In genomic region chr1:155383319-155384302, GRCm38 (mm10) we compare ENCODE assay signal across 21 mouse cellular contexts. TPM values are rescaled to one million over a fixed set of nuclear protein-coding genes. Genes with fewer than 3 reads are reported as not detected.
DNase-seq lines count a peak whose midpoint lies in the region; ATAC-seq and TF ChIP-seq lines count a peak whose summit lies in the region.
"Had no signal": no experiment of that assay in that cellular context is flagged by ENCODE, and none has a peak within 500 bp of the region (broad histone marks: within the 10 kb centered on the region; RNA-seq: fewer than 3 reads in every experiment).

No protein-coding gene starts in this region.

- ATAC-seq in midbrain, embryonic 11.5 days (ENCODE audit: low FRiP score): no peak
- ATAC-seq in midbrain, embryonic 16.5 days: no peak
- ATAC-seq in erythroid progenitor cell, adult 5-6 weeks (replicated peaks; ENCODE audit: low FRiP score, poor library complexity, severe bottlenecking): peak; percentile 77; the same call in 1 of the 2 replicates
- ATAC-seq in liver, embryonic 14.5 days (ENCODE audit: insufficient read depth): peak; percentile 69; the same call in 1 of the 2 replicates
- no peak for ATAC-seq in megakaryocyte, adult 5-6 weeks (ENCODE audit: poor library complexity, severe bottlenecking)
- ATAC-seq in hindbrain, embryonic 16.5 days: no peak
- ATAC-seq: hindbrain, postnatal 0 days had no signal

- H3K36me3 ChIP-seq in midbrain, embryonic 11.5 days (ENCODE audit: control insufficient read depth, insufficient read depth, low read length): no peaks in the 10 kb centered on the region
- 0 out of 2 replicates have a peak, but pooled peaks cover 2% of the 10 kb centered on the region for H3K36me3 ChIP-seq in midbrain, embryonic 16.5 days (ENCODE audit: control insufficient read depth, insufficient read depth, low read length)
- no peaks in the 10 kb centered on the region for H3K36me3 ChIP-seq in liver, embryonic 14.5 days (replicated peaks; ENCODE audit: control insufficient read depth, insufficient read depth, low read depth)
- H3K36me3 ChIP-seq in hindbrain, embryonic 16.5 days (ENCODE audit: control insufficient read depth, insufficient read depth, low read length): no peaks in the 10 kb centered on the region; the same call in 1 of the 2 replicates
- H3K36me3 ChIP-seq: embryonic facial prominence, embryonic 15.5 days had no signal

- H3K9ac ChIP-seq in midbrain, embryonic 11.5 days (ENCODE audit: low read length): no peak overlapping the region
- H3K9ac ChIP-seq in midbrain, embryonic 16.5 days (ENCODE audit: low read depth, low read length): no peak overlapping the region
- no peak overlapping the region for H3K9ac ChIP-seq in liver, embryonic 14.5 days (replicated peaks)
- H3K9ac ChIP-seq in hindbrain, embryonic 16.5 days (ENCODE audit: low read depth, low read length): no peak overlapping the region
- H3K9ac ChIP-seq: embryonic facial prominence, embryonic 15.5 days; forebrain, embryonic 12.5 days; heart, embryonic 13.5 days had no signal

- H3K4me3 ChIP-seq in midbrain, embryonic 11.5 days (ENCODE audit: low read depth, low read length): no peak overlapping the region
- H3K4me3 ChIP-seq in midbrain, embryonic 16.5 days (ENCODE audit: low read depth, low read length): no peak overlapping the region
- no peak overlapping the region for H3K4me3 ChIP-seq in liver, embryonic 14.5 days (ENCODE audit: insufficient read depth in 1 of 2, low read depth in 2 of 2, low read length in 2 of 2)
- no peak overlapping the region for H3K4me3 ChIP-seq in hindbrain, embryonic 16.5 days (ENCODE audit: low read length)
- H3K4me3 ChIP-seq: embryonic facial prominence, embryonic 15.5 days; forebrain, embryonic 12.5 days; heart, embryonic 13.5 days; midbrain, embryonic 10.5 days had no signal

- H3K4me2 ChIP-seq in midbrain, embryonic 11.5 days: no peak overlapping the region
- H3K4me2 ChIP-seq in midbrain, embryonic 16.5 days (ENCODE audit: low read length): no peak overlapping the region
- H3K4me2 ChIP-seq in liver, embryonic 14.5 days (ENCODE audit: low read depth): no peak overlapping the region
- no peak overlapping the region for H3K4me2 ChIP-seq in hindbrain, embryonic 16.5 days (ENCODE audit: low read length)
- H3K4me2 ChIP-seq: embryonic facial prominence, embryonic 15.5 days; forebrain, embryonic 12.5 days; heart, embryonic 13.5 days had no signal

- peak; percentile 82 for DNase-seq in midbrain, embryonic 11.5 days (ENCODE audit: low spot score, missing footprints)
- DNase-seq in liver, embryonic 14.5 days (ENCODE audit: low read depth in 3 of 3, low spot score in 3 of 3): peak; percentile 13 to 44 (median 35)
- DNase-seq in cerebellum, adult 11 months: no peak
- no peak for DNase-seq in spleen, postnatal 14 days (ENCODE audit: low spot score in 2 of 2)
- DNase-seq: adrenal gland, postnatal 10 days; cerebellum, adult 8-10 months; heart, postnatal 36 days; kidney, adult 8-10 months; kidney, postnatal 4 days; lung, postnatal 14 days; right cerebral cortex, postnatal 25 days; thymus, postnatal 4 days had no signal

- 87% methylated on average over 8 of the region's 8 CpGs for WGBS in midbrain, embryonic 11.5 days
- WGBS in midbrain, embryonic 16.5 days: 89% methylated on average over 8 of the region's 8 CpGs
- WGBS in liver, embryonic 14.5 days (ENCODE audit: insufficient replicate concordance): 80% methylated on average over 8 of the region's 8 CpGs
- WGBS in hindbrain, embryonic 16.5 days: 92% methylated on average over 8 of the region's 8 CpGs

- TF ChIP-seq EP300 in liver, embryonic 14.5 days (IDR thresholded peaks at IDR 0.05; ENCODE audit: low read depth): peak; percentile 37; the same call in 1 of the 2 replicates

- no peaks in the 10 kb centered on the region for H3K9me3 ChIP-seq in midbrain, embryonic 11.5 days (ENCODE audit: control insufficient read depth, low read length)
- no peaks in the 10 kb centered on the region for H3K9me3 ChIP-seq in midbrain, embryonic 16.5 days (replicated peaks; ENCODE audit: control insufficient read depth, low read length, poor library complexity, severe bottlenecking)
- no peaks in the 10 kb centered on the region for H3K9me3 ChIP-seq in liver, embryonic 14.5 days (ENCODE audit: control insufficient read depth, low read length)
- no peaks in the 10 kb centered on the region for H3K9me3 ChIP-seq in hindbrain, embryonic 16.5 days (ENCODE audit: control insufficient read depth, low read length)
- H3K9me3 ChIP-seq: embryonic facial prominence, embryonic 15.5 days; forebrain, embryonic 12.5 days; heart, embryonic 13.5 days; midbrain, embryonic 10.5 days had no signal

- H3K27me3 ChIP-seq in midbrain, embryonic 11.5 days (ENCODE audit: control insufficient read depth, insufficient read depth, low read length): no peaks in the 10 kb centered on the region
- H3K27me3 ChIP-seq in midbrain, embryonic 16.5 days (ENCODE audit: control insufficient read depth, insufficient read depth, low read depth, low read length): no peaks in the 10 kb centered on the region
- no peaks in the 10 kb centered on the region for H3K27me3 ChIP-seq in liver, embryonic 14.5 days (ENCODE audit: control insufficient read depth, insufficient read depth, low read length)
- no peaks in the 10 kb centered on the region for H3K27me3 ChIP-seq in hindbrain, embryonic 16.5 days (replicated peaks; ENCODE audit: control insufficient read depth, insufficient read depth, low read length)
- H3K27me3 ChIP-seq: embryonic facial prominence, embryonic 15.5 days; forebrain, embryonic 12.5 days; heart, embryonic 13.5 days had no signal

- no peaks in the 10 kb centered on the region for H3K4me1 ChIP-seq in midbrain, embryonic 11.5 days (ENCODE audit: control insufficient read depth, insufficient read depth, low read length)
- H3K4me1 ChIP-seq in midbrain, embryonic 16.5 days (ENCODE audit: control insufficient read depth, insufficient read depth, low read length): peaks cover 5% of the 10 kb centered on the region; the same call in 1 of the 2 replicates
- H3K4me1 ChIP-seq in liver, embryonic 14.5 days (replicated peaks; ENCODE audit: control insufficient read depth in 2 of 2, insufficient read depth in 2 of 2, low read length in 1 of 2): peaks cover 7 to 11% of the 10 kb centered on the region in 2 experiments
- no peaks in the 10 kb centered on the region; the same call in 1 of the 2 replicates for H3K4me1 ChIP-seq in hindbrain, embryonic 16.5 days (ENCODE audit: control insufficient read depth, insufficient read depth, low read depth, low read length)
- H3K4me1 ChIP-seq: embryonic facial prominence, embryonic 15.5 days; heart, embryonic 13.5 days had no signal

- no peak overlapping the region for H3K27ac ChIP-seq in midbrain, embryonic 11.5 days (ENCODE audit: low read depth, low read length)
- no peak overlapping the region for H3K27ac ChIP-seq in midbrain, embryonic 16.5 days (ENCODE audit: low read length)
- no peak overlapping the region for H3K27ac ChIP-seq in liver, embryonic 14.5 days
- H3K27ac ChIP-seq in hindbrain, embryonic 16.5 days (ENCODE audit: low read depth, low read length): no peak overlapping the region
- H3K27ac ChIP-seq: embryonic facial prominence, embryonic 15.5 days; forebrain, embryonic 12.5 days; heart, embryonic 13.5 days; hindbrain, postnatal 0 days; midbrain, embryonic 10.5 days had no signal

- no peak for TF ChIP-seq CTCF in liver, embryonic 14.5 days (IDR thresholded peaks at IDR 0.05; ENCODE audit: low read depth)

RNA-seq across cellular contexts. Expression of gene Xpr1, which starts 33.6 kb away (rescaled TPM):
- polyA plus RNA-seq in midbrain, embryonic 11.5 days (2014; fragmentation: Nextera tagmentation; extraction: Ambion mirVana): 14.4 and 14.7 TPM in 2 replicates
- polyA plus RNA-seq in midbrain, embryonic 16.5 days (2015; fragmentation: Nextera tagmentation; extraction: Ambion mirVana): 57.4 and 72.4 TPM in 2 replicates
- 31.0 and 38.1 TPM in 2 replicates for total RNA-seq in erythroid progenitor cell, adult 5-6 weeks (2015; ENCODE audit: low replicate concordance)
- 15.9 and 28.3 TPM in 2 replicates for total RNA-seq in erythroid progenitor cell, adult 5-6 weeks (2017; ENCODE audit: low replicate concordance)
- 3.3 and 4.2 TPM in 2 replicates for polyA plus RNA-seq in liver, embryonic 14.5 days (2012; rRNA removed)
- polyA plus RNA-seq in liver, embryonic 14.5 days (2014; fragmentation: Nextera tagmentation; extraction: Ambion mirVana): 2.2 and 2.4 TPM in 2 replicates
- total RNA-seq in megakaryocyte, adult 5-6 weeks (2015): 67.5 and 69.2 TPM in 2 replicates
- total RNA-seq in megakaryocyte, adult 5-6 weeks (2017): 31.5 and 38.9 TPM in 2 replicates
- 40.7 and 44.6 TPM in 2 replicates for polyA plus RNA-seq in hindbrain, embryonic 16.5 days (2015; fragmentation: Nextera tagmentation; extraction: Ambion mirVana)

Comparison
In these comparisons a context has a peak if more than half of its experiments do, and no peak if none do; other contexts are left out.
1. ATAC-seq: peak in erythroid progenitor cell, adult 5-6 weeks (single experiment) and liver, embryonic 14.5 days (single experiment); none in midbrain, embryonic 11.5 days (single experiment), midbrain, embryonic 16.5 days (single experiment), megakaryocyte, adult 5-6 weeks (single experiment) and hindbrain, embryonic 16.5 days (single experiment).
2. DNase-seq: peak in midbrain, embryonic 11.5 days (single experiment) and liver, embryonic 14.5 days (3 of 3); none in cerebellum, adult 11 months (single experiment) and spleen, postnatal 14 days (0 of 2).